8 mouse cellular contexts compared by ENCODE assay signal in the genomic region with DNA sequence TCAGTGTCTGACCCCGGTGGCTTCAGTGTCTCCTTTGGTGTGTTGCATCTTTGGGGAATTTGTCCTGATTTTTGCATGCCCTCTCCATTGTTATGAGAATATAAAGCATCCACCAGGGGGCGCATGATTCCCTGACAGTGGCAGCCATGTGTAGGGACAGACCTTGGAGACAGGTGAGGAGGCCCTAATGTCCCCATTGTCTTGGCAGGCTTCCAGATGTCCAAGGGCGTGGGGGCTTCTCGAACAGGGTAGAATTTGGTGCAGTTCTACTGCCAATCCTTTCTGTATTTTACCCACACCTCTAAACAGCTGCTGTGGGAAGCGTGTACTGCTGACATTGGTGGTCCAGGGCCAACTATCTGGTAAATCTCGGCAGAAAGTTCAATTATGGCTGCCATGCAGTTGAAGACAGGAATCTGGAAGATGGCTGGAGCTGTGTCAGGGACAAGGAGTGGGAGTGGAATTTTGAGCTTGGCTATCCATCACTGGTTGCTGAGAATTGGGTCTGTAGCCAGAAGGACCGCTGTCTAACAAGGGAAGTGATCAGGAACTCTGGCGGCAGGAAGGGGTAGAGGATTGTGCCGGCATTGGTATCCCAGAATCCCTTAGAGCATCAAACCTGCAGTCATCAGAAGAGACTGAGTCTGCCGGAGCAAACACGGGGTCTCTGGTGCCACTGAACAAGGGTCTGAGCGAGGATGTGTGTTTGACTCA. TPM values are rescaled to one million over a fixed set of nuclear protein-coding genes. Genes with fewer than 3 reads are reported as not detected.
A peak's percentile ranks its signal among the peaks of the same experiment; 100 is the strongest.
DNase-seq lines count a peak whose midpoint lies in the region; ATAC-seq and TF ChIP-seq lines count a peak whose summit lies in the region.
"Had no signal": no experiment of that assay in that cellular context is flagged by ENCODE, and none has a peak within 500 bp of the region (broad histone marks: within the 10 kb centered on the region; RNA-seq: fewer than 3 reads in every experiment).

No protein-coding gene starts in this region.

- no peak overlapping the region for H3K4me2 ChIP-seq in lung, embryonic 15.5 days
- H3K4me2 ChIP-seq: limb, embryonic 15.5 days had no signal

- H3K27ac ChIP-seq in lung, embryonic 15.5 days: no peak overlapping the region
- no peak overlapping the region for H3K27ac ChIP-seq in spleen, adult 2 months (ENCODE audit: insufficient read depth, low read length)
- H3K27ac ChIP-seq: limb, embryonic 15.5 days had no signal

- H3K4me3 ChIP-seq in lung, embryonic 15.5 days: no peak overlapping the region
- no peak overlapping the region for H3K4me3 ChIP-seq in spleen, adult 2 months (ENCODE audit: extremely low read depth, insufficient read depth, insufficient read length)
- H3K4me3 ChIP-seq: limb, embryonic 15.5 days had no signal

- H3K4me1 ChIP-seq in lung, embryonic 15.5 days: 0 out of 2 replicates have a peak, but pooled peaks cover 2% of the 10 kb centered on the region
- H3K4me1 ChIP-seq in spleen, adult 2 months (ENCODE audit: control insufficient read depth, insufficient read depth, insufficient read length): no peaks in the 10 kb centered on the region

- TF ChIP-seq CTCF in spleen, adult 2 months (IDR thresholded peaks at IDR 0.05; ENCODE audit: extremely low read depth, insufficient read depth, insufficient read length, insufficient replicate concordance): peak; percentile 68; the same call in 1 of the 2 replicates

- no peak for TF ChIP-seq POLR2A in spleen, adult 2 months (IDR thresholded peaks at IDR 0.05; ENCODE audit: low read depth, low read length)

- H3K27me3 ChIP-seq in lung, embryonic 15.5 days: no peaks in the 10 kb centered on the region; the same call in none of the 2 replicates
- no peaks in the 10 kb centered on the region for H3K27me3 ChIP-seq in spleen, adult 2 months (ENCODE audit: control insufficient read depth, insufficient read depth, low read length)

- 53% methylated on average over 12 of the region's 12 CpGs for WGBS in lung, embryonic 15.5 days
- 59% methylated on average over 12 of the region's 12 CpGs for WGBS in spleen, adult 2 months

- H3K9ac ChIP-seq in lung, embryonic 15.5 days: no peak overlapping the region
- H3K9ac ChIP-seq: limb, embryonic 15.5 days had no signal

- ATAC-seq in CD4-positive, CD25-positive, alpha-beta regulatory T cell, adult 4 months: peak; percentile 71
- ATAC-seq in lung, embryonic 15.5 days (ENCODE audit: borderline replicate concordance, extremely low read depth, low FRiP score, low TSS enrichment): 0 out of 2 replicates have a peak, but pooled peaks have one; percentile 41

- no peaks in the 10 kb centered on the region for H3K9me3 ChIP-seq in lung, embryonic 15.5 days
- H3K9me3 ChIP-seq: limb, embryonic 15.5 days had no signal

- no peaks in the 10 kb centered on the region for H3K36me3 ChIP-seq in lung, embryonic 15.5 days
- no peaks in the 10 kb centered on the region for H3K36me3 ChIP-seq in spleen, adult 2 months (ENCODE audit: control insufficient read depth, insufficient read depth, low read length)
- H3K36me3 ChIP-seq: limb, embryonic 15.5 days had no signal

- peak; percentile 57 for DNase-seq in MN1 (ENCODE audit: low spot score)
- DNase-seq in cerebellum, postnatal 10 days: peak; percentile 83 to 90
- peak; percentile 10 to 15 for DNase-seq in gastrocnemius, adult 8-10 months (ENCODE audit: low spot score in 2 of 2)
- DNase-seq in kidney, postnatal 4 days: peak; percentile 70 to 74
- peak; percentile 7 to 49 for DNase-seq in spleen, adult 2 months (ENCODE audit: low read depth in 1 of 2, low spot score in 2 of 2)

RNA-seq across cellular contexts. Expression of a gene that starts 29.8 kb away (rescaled TPM):
- not detected for polyA plus RNA-seq in CD4-positive, CD25-positive, alpha-beta regulatory T cell, adult 4 months (2017; shearing (Covaris generic))
- not detected for total RNA-seq in gastrocnemius, adult 8-10 months (2022)
- polyA plus RNA-seq in lung, embryonic 15.5 days (2015; fragmentation: Nextera tagmentation; extraction: Ambion mirVana): not detected in 2 replicates
- not detected in 2 replicates for polyA plus RNA-seq in spleen, adult 2 months (2012; rRNA removed)
- polyA plus RNA-seq: limb, embryonic 15.5 days had no signal

RNA-seq across cellular contexts. Expression of a gene that starts 46.3 kb away (rescaled TPM):
- not detected for polyA plus RNA-seq in CD4-positive, CD25-positive, alpha-beta regulatory T cell, adult 4 months (2017; shearing (Covaris generic))
- total RNA-seq in gastrocnemius, adult 8-10 months (2022): 10 to 100 TPM; 15.8 to 18.6 (median 18.4) TPM
- 0.12 and 0.15 TPM in 2 replicates for polyA plus RNA-seq in lung, embryonic 15.5 days (2015; fragmentation: Nextera tagmentation; extraction: Ambion mirVana)
- polyA plus RNA-seq in spleen, adult 2 months (2012; rRNA removed): 0.02 TPM in 1 of 2 replicates, not detected in the other

Comparison
In these comparisons a context has a peak if more than half of its experiments do, and no peak if none do; other contexts are left out.
1. DNase-seq: peak in every context shown above with its lines; median percentile 86 in cerebellum, postnatal 10 days; 72 in kidney, postnatal 4 days; 57 in MN1; 28 in spleen, adult 2 months; 12 in gastrocnemius, adult 8-10 months.